Mouse (Mus musculus) ES-E14 (cell line): ENCODE data around the gene Iffo1. TPM values are rescaled to one million over a fixed set of nuclear protein-coding genes. Genes with fewer than 3 reads are reported as not detected.

Experiments used
- DNase-seq: peaks from one replicate; pipeline ENCODE4 v3.0.0-alpha.2; 2013; ENCODE audit warnings: low read depth, low spot score
- H3K27ac ChIP-seq: 2 replicates; pipeline ENCODE4 v1.5.1; 2012; ENCODE audit warnings: low read depth, mild to moderate bottlenecking, low read length, moderate library complexity, mixed read lengths; ENCODE audit not compliant: poor library complexity, insufficient read depth, severe bottlenecking
- H3K36me3 ChIP-seq: 2 replicates; pipeline ENCODE4 v1.6.1; 2012; ENCODE audit warnings: mild to moderate bottlenecking, low read length, moderate library complexity, mixed read lengths; ENCODE audit not compliant: control insufficient read depth, poor library complexity, insufficient read depth, severe bottlenecking
- H3K4me1 ChIP-seq, 2 experiments: fragments of 150-350 bp in 1 of 2; sonication (generic) in 1 of 2; 2 replicates each; pipeline ENCODE4 v1.6.1; 2012; ENCODE audit warnings: low read length in 2 of 2, mild to moderate bottlenecking in 1 of 2, mixed read lengths in 1 of 2; ENCODE audit not compliant: control insufficient read depth in 2 of 2, insufficient read depth in 2 of 2, poor library complexity in 1 of 2
- H3K4me3 ChIP-seq, 2 experiments: fragments of 150-350 bp in 1 of 2; sonication (generic) in 1 of 2; 2 replicates each; pipeline ENCODE4 v1.5.1; 2012; ENCODE audit warnings: low read length in 2 of 2, low read depth in 1 of 2, mild to moderate bottlenecking in 1 of 2, mixed read lengths in 1 of 2; ENCODE audit not compliant: insufficient read depth in 1 of 2, poor library complexity in 1 of 2, severe bottlenecking in 1 of 2
- H3K9ac ChIP-seq: 2 replicates; pipeline ENCODE4 v1.6.1; 2012; ENCODE audit warnings: low read depth, mild to moderate bottlenecking, low read length, mixed read lengths; ENCODE audit not compliant: poor library complexity, insufficient read depth, severe bottlenecking
- H3K9me3 ChIP-seq: fragments of 150-350 bp; sonication (generic); 2 replicates; pipeline ENCODE4 v1.6.1; 2012; ENCODE audit warnings: low read depth, mild to moderate bottlenecking, low read length; ENCODE audit not compliant: control insufficient read depth, insufficient read depth
- CHD2 ChIP-seq: IDR thresholded peaks from 2 replicates; pipeline ENCODE4 v1.6.1; 2014; ENCODE audit warnings: mild to moderate bottlenecking, low read depth, low read length, inconsistent platforms
- HCFC1 ChIP-seq: IDR thresholded peaks from 2 replicates; pipeline ENCODE4 v1.6.1; 2012; ENCODE audit warnings: low read length, inconsistent platforms, borderline replicate concordance; ENCODE audit not compliant: insufficient read depth
- MAFK ChIP-seq: IDR thresholded peaks from 2 replicates; pipeline ENCODE4 v1.6.1; 2014; ENCODE audit warnings: mild to moderate bottlenecking, low read depth, low read length, inconsistent platforms; ENCODE audit not compliant: insufficient read depth
- ZC3H11A ChIP-seq: IDR thresholded peaks from 2 replicates; pipeline ENCODE4 v1.6.1; 2012; ENCODE audit warnings: low read depth, mild to moderate bottlenecking, inconsistent platforms, low read length, borderline replicate concordance
- ZNF384 ChIP-seq: IDR thresholded peaks from 2 replicates; pipeline ENCODE4 v1.6.1; 2012; ENCODE audit warnings: low read depth, low read length, inconsistent platforms
- in situ Hi-C, 2 experiments: fragments of 600-800 bp; cut with MboI; formaldehyde crosslinking; loops; one replicate each; pipeline ENCODE4 v1.15.1; 2025; ENCODE audit warnings: low sequenced_read_pairs in 2 of 2, inconsistent platforms in 1 of 2; ENCODE audit not compliant: unreplicated experiment in 2 of 2
- total RNA-seq: library from RNA; depleted of rRNA; stranded (reverse); fragments of 300-350 nt; gene quantifications from 2 replicates; pipeline ENCODE4 v1.2.3, GENCODE M21; 2012

Gene Iffo1
- total RNA-seq, 1 experiment: 15.1 TPM

- H3K27ac ChIP-seq: no peak overlapping the region
- H3K36me3 ChIP-seq: peaks cover 12% of the 10 kb centered on the region
- peaks cover 4 to 32% of the 10 kb centered on the region in 2 experiments; a peak in 2 of 4 replicates for H3K4me1 ChIP-seq
- H3K4me3 ChIP-seq: peak overlapping the region in 1 of 2 experiments; percentile 5; a peak in 1 of 4 replicates
- TF ChIP-seq ZC3H11A: no peak
- TF ChIP-seq CHD2: no peak
- TF ChIP-seq ZNF384: no peak
- TF ChIP-seq MAFK: no peak
- TF ChIP-seq HCFC1: no peak
- no peaks in the 10 kb centered on the region for H3K9me3 ChIP-seq
- in situ Hi-C loops: no loop called here
- H3K9ac ChIP-seq: no peak overlapping the region
- DNase-seq: no peak
Observed at GRCm38 (mm10) chr6:125148251-125148925, 3.3 kb downstream of the Iffo1 start.

DNA sequence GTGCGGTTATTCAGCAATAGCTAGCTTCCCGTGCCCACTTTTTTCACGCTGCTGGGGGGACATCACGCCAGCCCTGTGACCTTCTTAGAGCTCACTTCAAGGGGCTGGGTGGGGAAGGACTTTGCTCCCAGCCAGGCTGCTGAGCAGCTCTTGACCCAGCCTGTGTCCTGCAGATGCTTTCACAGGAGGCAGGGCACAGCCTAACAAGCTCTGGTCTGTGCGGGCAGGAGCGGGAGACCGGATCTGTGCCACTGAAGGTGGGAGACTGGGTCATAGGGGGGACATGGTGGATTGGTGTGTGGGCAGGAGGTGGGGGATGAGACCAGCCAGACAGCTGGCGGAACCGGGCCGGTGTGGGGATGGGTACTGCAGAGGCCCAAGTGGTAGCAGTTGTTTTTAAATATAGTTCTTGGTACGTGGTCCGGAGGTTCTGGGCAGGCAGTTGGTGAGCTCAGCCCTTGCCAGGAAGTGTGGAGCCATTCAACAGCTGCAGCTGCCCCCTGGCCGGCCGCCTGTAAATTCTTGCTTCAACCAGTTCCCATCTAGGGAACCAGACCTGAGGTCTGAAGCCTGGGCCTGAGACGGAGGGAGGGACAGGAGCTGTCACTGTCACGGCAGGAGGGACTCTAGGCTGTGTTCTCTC is 4.0 kb downstream of the Iffo1 start:
- no peak for TF ChIP-seq ZC3H11A
- TF ChIP-seq MAFK: no peak
- TF ChIP-seq HCFC1: no peak
- no peak for TF ChIP-seq ZNF384
- no peak for TF ChIP-seq CHD2
- Histone ChIP-seq H3K4me3 (no peak overlapping the region), H3K9me3 (no peaks in the 10 kb centered on the region), H3K4me1 (peaks cover 4 to 31% of the 10 kb centered on the region in 2 experiments; a peak in 2 of 4 replicates), H3K36me3 (peaks cover 7% of the 10 kb centered on the region), H3K27ac (no peak overlapping the region), H3K9ac (no peak overlapping the region)
- no peak for DNase-seq
- in situ Hi-C loops: no loop called here

DNA sequence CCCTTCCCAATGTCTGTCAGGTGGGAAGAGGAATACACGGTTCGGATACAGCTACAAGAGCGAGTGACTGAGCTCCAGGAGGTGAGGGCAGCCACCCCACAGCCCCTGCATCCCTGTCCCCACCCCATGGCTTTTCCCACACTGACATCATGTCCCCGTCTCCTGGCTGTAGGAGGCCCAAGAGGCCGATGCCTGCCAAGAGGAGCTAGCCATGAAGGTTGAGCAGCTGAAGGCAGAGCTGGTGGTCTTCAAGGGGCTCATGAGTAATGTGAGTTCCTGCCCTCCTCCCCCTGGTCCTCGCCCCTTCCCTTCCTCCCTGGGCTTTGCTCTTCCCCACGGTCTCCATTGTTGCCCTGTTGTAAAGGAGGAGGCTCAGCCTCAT is 4.5 kb downstream of the Iffo1 start:
- peaks cover 2% of the 10 kb centered on the region; the same call in 1 of the 2 replicates for H3K36me3 ChIP-seq
- no peaks in the 10 kb centered on the region for H3K9me3 ChIP-seq
- TF ChIP-seq CHD2: no peak
- no peak for TF ChIP-seq MAFK
- no peak for TF ChIP-seq HCFC1
- TF ChIP-seq ZC3H11A: no peak
- TF ChIP-seq ZNF384: no peak
- H3K9ac ChIP-seq: no peak overlapping the region
- peaks cover 4 to 29% of the 10 kb centered on the region in 2 experiments; a peak in 2 of 4 replicates for H3K4me1 ChIP-seq
- DNase-seq: no peak
- no peak overlapping the region for H3K27ac ChIP-seq
- in situ Hi-C loops: no loop called here
- no peak overlapping the region for H3K4me3 ChIP-seq

DNA sequence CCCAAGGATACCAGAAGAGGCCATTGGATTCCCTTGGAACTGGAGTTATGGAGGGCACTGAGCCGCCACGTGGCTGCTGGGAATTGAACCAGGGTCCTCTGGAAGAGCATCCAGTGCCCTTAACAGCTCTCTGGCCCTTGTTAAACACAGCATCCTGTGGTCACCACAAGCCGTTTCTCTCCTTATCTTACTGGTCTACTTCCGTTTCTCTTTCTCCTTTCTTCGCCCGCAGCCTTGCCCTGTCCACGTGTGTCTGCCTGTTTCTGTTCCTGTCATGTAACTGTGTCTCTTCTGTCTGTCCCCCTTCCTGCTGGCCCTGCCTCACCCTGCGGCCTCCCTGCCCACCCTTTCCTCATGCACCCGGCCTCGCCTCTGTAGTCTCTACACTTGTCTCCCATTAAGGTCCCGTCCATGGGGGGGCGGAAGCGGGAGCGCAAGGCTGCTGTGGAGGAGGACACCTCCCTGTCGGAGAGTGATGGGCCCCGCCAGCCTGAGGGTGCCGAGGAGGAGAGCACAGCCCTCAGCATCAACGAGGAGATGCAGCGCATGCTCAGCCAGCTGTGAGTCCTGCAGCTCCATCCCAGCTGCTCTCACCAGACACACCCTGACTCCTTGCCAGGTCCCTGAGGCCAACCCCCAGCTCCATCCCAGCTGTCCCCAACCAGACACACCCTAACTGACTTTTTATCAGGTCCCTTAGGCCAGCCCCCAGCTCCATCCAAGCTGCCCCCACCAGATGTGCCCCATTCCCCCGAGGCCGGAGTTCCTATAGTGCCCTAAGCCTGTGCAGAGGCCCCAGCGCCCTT is 7.4 kb downstream of the Iffo1 start:
- H3K9me3 ChIP-seq: no peaks in the 10 kb centered on the region
- H3K4me1 ChIP-seq: peaks cover 4 to 23% of the 10 kb centered on the region in 2 experiments; a peak in 2 of 4 replicates
- in situ Hi-C loops: no loop called here
- peak overlapping the region in 1 of 2 experiments; percentile 18; a peak in 3 of 4 replicates for H3K4me3 ChIP-seq
- H3K36me3 ChIP-seq: peaks cover 2% of the 10 kb centered on the region; the same call in 1 of the 2 replicates
- no peak for DNase-seq
- no peak for TF ChIP-seq ZC3H11A
- no peak overlapping the region for H3K9ac ChIP-seq
- H3K27ac ChIP-seq: no peak overlapping the region
